8 mouse cellular contexts compared by ENCODE assay signal in the genomic region with DNA sequence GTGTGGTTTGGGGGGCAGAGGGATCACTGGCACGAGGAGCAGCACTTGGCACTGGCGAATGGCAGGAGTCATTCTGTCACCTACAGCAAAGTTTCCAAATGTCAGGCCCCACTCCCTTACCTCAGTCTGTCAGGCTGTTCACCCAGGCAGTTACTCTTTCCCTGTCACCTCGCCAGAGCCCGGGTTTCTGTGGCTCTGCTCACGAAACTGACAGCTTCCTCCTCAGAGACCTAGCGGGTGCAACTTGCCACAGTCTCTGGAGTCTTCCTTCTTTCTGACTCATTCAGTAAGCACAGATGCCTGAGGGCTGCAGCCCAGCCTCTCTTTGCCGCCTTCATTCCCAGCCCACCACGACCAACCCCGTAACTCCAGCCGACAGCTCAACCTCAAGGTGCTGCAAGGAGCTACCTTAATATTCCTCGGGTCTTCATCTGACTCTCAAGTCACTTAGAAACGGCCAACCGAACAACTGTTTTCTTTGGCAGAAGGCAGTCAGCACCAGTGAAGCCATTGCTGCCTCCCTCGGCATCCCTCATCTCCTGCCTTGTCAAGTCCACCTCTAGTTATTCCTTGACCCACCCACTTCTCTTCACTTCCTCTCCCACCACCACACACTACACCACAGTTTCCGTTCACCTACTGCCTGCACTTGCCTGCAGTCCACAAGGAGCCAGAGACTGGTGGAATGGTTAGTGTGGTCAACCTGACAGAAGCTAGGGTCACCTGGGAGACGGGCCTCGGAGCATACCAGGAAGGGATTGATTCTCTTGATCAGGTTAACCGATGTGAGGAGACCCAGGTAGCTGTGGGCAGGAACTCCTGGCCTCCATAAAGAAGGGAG. TPM values are rescaled to one million over a fixed set of nuclear protein-coding genes. Genes with fewer than 3 reads are reported as not detected.
DNase-seq lines count a peak whose midpoint lies in the region; ATAC-seq and TF ChIP-seq lines count a peak whose summit lies in the region.

No protein-coding gene starts in this region.

- no peak for TF ChIP-seq POLR2A in cerebellum, adult 2 months (IDR thresholded peaks at IDR 0.05; ENCODE audit: borderline replicate concordance, insufficient read depth, low read length)

- H3K27ac ChIP-seq in cerebellum, adult 2 months (ENCODE audit: insufficient read depth, low read length): 0 out of 2 replicates have a peak overlapping the region, but pooled peaks have one; percentile 12
- H3K27ac ChIP-seq in embryonic facial prominence, embryonic 12.5 days: no peak overlapping the region
- no peak overlapping the region for H3K27ac ChIP-seq in intestine, embryonic 14.5 days (ENCODE audit: low read depth)

- TF ChIP-seq CTCF in cerebellum, adult 2 months (IDR thresholded peaks at IDR 0.05; ENCODE audit: borderline replicate concordance, insufficient read depth, low read depth, low read length): no peak

- DNase-seq in cerebellum, adult 2 months: peak in 1 of 2 experiments; percentile 50
- DNase-seq in cerebellum, postnatal 4 days (ENCODE audit: low spot score in 2 of 2): no peak
- DNase-seq in B cell, adult 2 months: peak; percentile 57 to 61
- DNase-seq in intestine, embryonic 14.5 days (ENCODE audit: low spot score): no peak
- peak; percentile 22 for DNase-seq in lung, postnatal 10 days
- DNase-seq in right cerebral cortex, postnatal 14 days: peak; percentile 54
- no peak for DNase-seq in ovary, postnatal 36 days (ENCODE audit: low spot score)

- H3K4me1 ChIP-seq in cerebellum, adult 2 months (ENCODE audit: control insufficient read depth, insufficient read depth, low read length): peaks cover 52% of the 10 kb centered on the region
- peaks cover 28% of the 10 kb centered on the region for H3K4me1 ChIP-seq in embryonic facial prominence, embryonic 12.5 days
- H3K4me1 ChIP-seq in intestine, embryonic 14.5 days (replicated peaks; ENCODE audit: control insufficient read depth, insufficient read depth, low read length): peaks cover 15% of the 10 kb centered on the region

- no peaks in the 10 kb centered on the region for H3K9me3 ChIP-seq in embryonic facial prominence, embryonic 12.5 days
- H3K9me3 ChIP-seq in intestine, embryonic 14.5 days (ENCODE audit: control insufficient read depth, low read length): no peaks in the 10 kb centered on the region

- 16% methylated on average over 18 of the region's 18 CpGs for WGBS in cerebellum, adult 2 months
- WGBS in embryonic facial prominence, embryonic 12.5 days: 61% methylated on average over 18 of the region's 18 CpGs
- WGBS in intestine, embryonic 14.5 days: 62% methylated on average over 18 of the region's 18 CpGs

- H3K4me3 ChIP-seq in cerebellum, adult 2 months (replicated peaks; ENCODE audit: insufficient read depth, low read depth, low read length): peak overlapping the region; percentile 75
- peak overlapping the region; percentile 86 for H3K4me3 ChIP-seq in embryonic facial prominence, embryonic 12.5 days
- peak overlapping the region; percentile 83 for H3K4me3 ChIP-seq in intestine, embryonic 14.5 days (ENCODE audit: low read depth, low read length)

- H3K36me3 ChIP-seq in embryonic facial prominence, embryonic 12.5 days: peaks cover 41% of the 10 kb centered on the region
- peaks cover 28% of the 10 kb centered on the region for H3K36me3 ChIP-seq in intestine, embryonic 14.5 days (ENCODE audit: control insufficient read depth, insufficient read depth, low read length)

- H3K4me2 ChIP-seq in embryonic facial prominence, embryonic 12.5 days (replicated peaks): peak overlapping the region; percentile 67
- H3K4me2 ChIP-seq in intestine, embryonic 14.5 days (ENCODE audit: low read length): peak overlapping the region; percentile 81

- no peak for ATAC-seq in embryonic facial prominence, embryonic 12.5 days (ENCODE audit: insufficient number of reproducible peaks, insufficient read depth, low FRiP score, low TSS enrichment)
- ATAC-seq in intestine, embryonic 14.5 days (replicated peaks; ENCODE audit: low FRiP score, low TSS enrichment, low read depth): no peak

- peak overlapping the region; percentile 65 for H3K9ac ChIP-seq in embryonic facial prominence, embryonic 12.5 days
- H3K9ac ChIP-seq in intestine, embryonic 14.5 days (ENCODE audit: low read length): peak overlapping the region; percentile 67

- H3K27me3 ChIP-seq in cerebellum, adult 2 months (ENCODE audit: control insufficient read depth, insufficient read depth, low read length): no peaks in the 10 kb centered on the region
- no peaks in the 10 kb centered on the region for H3K27me3 ChIP-seq in embryonic facial prominence, embryonic 12.5 days
- H3K27me3 ChIP-seq in intestine, embryonic 14.5 days (replicated peaks; ENCODE audit: control insufficient read depth, insufficient read depth, low read length): no peaks in the 10 kb centered on the region

RNA-seq across cellular contexts. Expression of a gene that starts 1.1 kb away (rescaled TPM):
- 78.2 and 84.0 TPM in 2 replicates for polyA plus RNA-seq in cerebellum, adult 2 months (2012; rRNA removed)
- 52.8 and 57.0 TPM in 2 replicates for polyA plus RNA-seq in embryonic facial prominence, embryonic 12.5 days (2016; fragmentation: Nextera tagmentation; extraction: Ambion mirVana)
- polyA plus RNA-seq in intestine, embryonic 14.5 days (2014; fragmentation: Nextera tagmentation; extraction: Ambion mirVana): 50.5 and 52.4 TPM in 2 replicates

RNA-seq across cellular contexts. Expression of a gene that starts 39.7 kb away (rescaled TPM):
- 187 and 208 TPM in 2 replicates for polyA plus RNA-seq in cerebellum, adult 2 months (2012; rRNA removed)
- 91.7 TPM in 2 replicates for polyA plus RNA-seq in embryonic facial prominence, embryonic 12.5 days (2016; fragmentation: Nextera tagmentation; extraction: Ambion mirVana)
- polyA plus RNA-seq in intestine, embryonic 14.5 days (2014; fragmentation: Nextera tagmentation; extraction: Ambion mirVana): 66.3 and 75.7 TPM in 2 replicates

RNA-seq across cellular contexts. Expression of a gene that starts 51.9 kb away (rescaled TPM):
- 51.9 and 56.3 TPM in 2 replicates for polyA plus RNA-seq in cerebellum, adult 2 months (2012; rRNA removed)
- 1.4 and 1.9 TPM in 2 replicates for polyA plus RNA-seq in embryonic facial prominence, embryonic 12.5 days (2016; fragmentation: Nextera tagmentation; extraction: Ambion mirVana)
- polyA plus RNA-seq in intestine, embryonic 14.5 days (2014; fragmentation: Nextera tagmentation; extraction: Ambion mirVana): 0.11 and 0.12 TPM in 2 replicates

Comparison
In these comparisons a context has a peak if more than half of its experiments do, and no peak if none do; other contexts are left out.
1. DNase-seq: peak in B cell, adult 2 months (2 of 2), lung, postnatal 10 days (single experiment) and right cerebral cortex, postnatal 14 days (single experiment); none in cerebellum, postnatal 4 days (0 of 2), intestine, embryonic 14.5 days (single experiment) and ovary, postnatal 36 days (single experiment).
2. RNA of a gene that starts 51.9 kb away (polyA plus RNA-seq): 51.9 to 56.3 TPM in cerebellum, adult 2 months; 1.4 to 1.9 TPM in embryonic facial prominence, embryonic 12.5 days and 0.11 to 0.12 TPM in intestine, embryonic 14.5 days; every median in the first group is over 10 times any median in the second.
3. Peak in every context shown above with its lines, with median percentiles within 50 percentile points of each other: H3K4me3 ChIP-seq.